Mouse (Mus musculus) forebrain, embryonic 11.5 days (tissue): ENCODE data around the gene Rab1a. TPM values are rescaled to one million over a fixed set of nuclear protein-coding genes. Genes with fewer than 3 reads are reported as not detected.

ENCODE experiments used
- ATAC-seq: fragments of 200-750 bp; cut with Nextera tagmentation; replicated peaks from 2 replicates; pipeline ENCODE4 v1.8.0; 2017; ENCODE audit warnings: moderate TSS enrichment; ENCODE audit not compliant: low FRiP score
- DNase-seq: peaks from one replicate; pipeline ENCODE4 v3.0.0-alpha.2; 2017; ENCODE audit warnings: low spot score
- H3K27ac ChIP-seq: fragments of 300-500 bp; sonication (generic); 2 replicates; pipeline ENCODE4 v1.5.1; 2014; ENCODE audit warnings: low read depth, low read length
- H3K27me3 ChIP-seq: fragments of 300-500 bp; sonication (generic); 2 replicates; pipeline ENCODE4 v1.6.1; 2014; ENCODE audit warnings: mild to moderate bottlenecking, low read length, mixed read lengths; ENCODE audit not compliant: control insufficient read depth, insufficient read depth
- H3K36me3 ChIP-seq: fragments of 300-500 bp; sonication (generic); 2 replicates; pipeline ENCODE4 v1.6.1; 2014; ENCODE audit warnings: mild to moderate bottlenecking, low read length, moderate library complexity, mixed read lengths; ENCODE audit not compliant: control insufficient read depth, insufficient read depth
- H3K4me1 ChIP-seq: fragments of 300-500 bp; sonication (generic); replicated peaks from 2 replicates; pipeline ENCODE4 v1.6.1; 2014; ENCODE audit warnings: low read length, mixed read lengths; ENCODE audit not compliant: control insufficient read depth, insufficient read depth
- H3K4me2 ChIP-seq: fragments of 300-500 bp; sonication (generic); 2 replicates; pipeline ENCODE4 v1.6.1; 2014; ENCODE audit warnings: low read depth, mild to moderate bottlenecking, low read length, moderate library complexity, mixed read lengths; ENCODE audit not compliant: severe bottlenecking
- H3K4me3 ChIP-seq: fragments of 300-500 bp; sonication (generic); 2 replicates; pipeline ENCODE4 v1.5.1; 2014; ENCODE audit warnings: low read depth, low read length
- H3K9ac ChIP-seq: fragments of 300-500 bp; sonication (generic); 2 replicates; pipeline ENCODE4 v1.6.1; 2014; ENCODE audit warnings: low read length
- H3K9me3 ChIP-seq: fragments of 300-500 bp; sonication (generic); 2 replicates; pipeline ENCODE4 v1.6.1; 2016; ENCODE audit warnings: low read length, mixed read lengths; ENCODE audit not compliant: control insufficient read depth
- WGBS: fragments of 180-500 bp; shearing (Covaris S2); extraction: QIAGEN DNeasy Blood & Tissue Kit; methylation state at CpG from one replicate; pipeline ENCODE4 v1.1.7; 2014; 5-methylcytosine and 5-hydroxymethylcytosine counted together
- polyA plus RNA-seq: library from polyadenylated mRNA; unstranded; fragments of >200 nt; fragmentation: Nextera tagmentation; extraction: Ambion mirVana; gene quantifications from 2 replicates; pipeline ENCODE4 v1.2.1, GENCODE M21; 2014

The Rab1a gene
- polyA plus RNA-seq, 1 experiment from 2014 or later, result 242 TPM

- 85% methylated on average over 6 of the region's 6 CpGs for WGBS
Measured at GRCm38 (mm10) chr11:20187271-20187670, 14.0 kb upstream of the Rab1a start.

GRCm38 (mm10) chr11:20193100-20193736, 8.0 kb upstream of the Rab1a start:
- H3K27ac ChIP-seq, result no peak overlapping the region
- H3K9me3 ChIP-seq, result no peaks in the 10 kb centered on the region
- no peaks in the 10 kb centered on the region for H3K27me3 ChIP-seq
- H3K4me2 ChIP-seq, result no peak overlapping the region
- no peak overlapping the region for H3K9ac ChIP-seq
- no peak for DNase-seq
- H3K4me3 ChIP-seq, result no peak overlapping the region
- no peaks in the 10 kb centered on the region for H3K36me3 ChIP-seq
- no peak for ATAC-seq
- 97% methylated on average over 4 of the region's 4 CpGs for WGBS
- no peaks in the 10 kb centered on the region for H3K4me1 ChIP-seq

More at GRCm38 (mm10) chr11:20187271-20187670, 14.0 kb upstream of the Rab1a start:
- no peak for DNase-seq
- H3K27me3 ChIP-seq, result no peaks in the 10 kb centered on the region
- no peak for ATAC-seq
- H3K9me3 ChIP-seq, result no peaks in the 10 kb centered on the region
- no peak overlapping the region for H3K4me2 ChIP-seq
- H3K4me3 ChIP-seq, result no peak overlapping the region
- H3K9ac ChIP-seq, result no peak overlapping the region
- H3K36me3 ChIP-seq, result no peaks in the 10 kb centered on the region
- H3K4me1 ChIP-seq, result no peaks in the 10 kb centered on the region
- H3K27ac ChIP-seq, result no peak overlapping the region

GRCm38 (mm10) chr11:20201661-20202101, 449 bp downstream of the Rab1a start:
- Histone ChIP-seq H3K9ac (peak overlapping the region; percentile 92), H3K27me3 (no peaks in the 10 kb centered on the region), H3K36me3 (no peaks in the 10 kb centered on the region), H3K4me3 (peak overlapping the region; percentile 86), H3K4me1 (peaks cover 2% of the 10 kb centered on the region), H3K27ac (peak overlapping the region; percentile 92), H3K9me3 (no peaks in the 10 kb centered on the region), H3K4me2 (peak overlapping the region; percentile 66)
- no peak for DNase-seq
- ATAC-seq, result peak; percentile 31
- under 1% methylated on average over 38 of the region's 40 CpGs for WGBS

GRCm38 (mm10) chr11:20202299-20203011, 1.2 kb downstream of the Rab1a start:
- ATAC-seq (no peak), DNase-seq (no peak)
- no peak overlapping the region for H3K27ac ChIP-seq
- H3K36me3 ChIP-seq, result no peaks in the 10 kb centered on the region
- peak overlapping the region; percentile 66 for H3K4me2 ChIP-seq
- H3K27me3 ChIP-seq, result no peaks in the 10 kb centered on the region
- no peaks in the 10 kb centered on the region for H3K9me3 ChIP-seq
- peaks cover 2% of the 10 kb centered on the region for H3K4me1 ChIP-seq
- peak overlapping the region; percentile 92 for H3K9ac ChIP-seq
- 67% methylated on average over 7 of the region's 7 CpGs for WGBS
- H3K4me3 ChIP-seq, result peak overlapping the region; percentile 86

GRCm38 (mm10) chr11:20204321-20204720, 3.1 kb downstream of the Rab1a start:
- Histone ChIP-seq H3K27ac (no peak overlapping the region), H3K4me3 (no peak overlapping the region), H3K27me3 (no peaks in the 10 kb centered on the region), H3K4me2 (no peak overlapping the region), H3K36me3 (no peaks in the 10 kb centered on the region), H3K4me1 (peaks cover 2% of the 10 kb centered on the region), H3K9me3 (no peaks in the 10 kb centered on the region), H3K9ac (no peak overlapping the region)
- WGBS, result 88% methylated on average over 2 of the region's 2 CpGs
- DNase-seq (no peak), ATAC-seq (no peak)

- 88% methylated on average over 9 of the region's 9 CpGs for WGBS
- Histone ChIP-seq H3K9me3 (no peaks in the 10 kb centered on the region), H3K27ac (no peak overlapping the region), H3K27me3 (no peaks in the 10 kb centered on the region), H3K4me1 (peaks cover 2% of the 10 kb centered on the region), H3K9ac (no peak overlapping the region), H3K4me3 (no peak overlapping the region), H3K4me2 (no peak overlapping the region), H3K36me3 (no peaks in the 10 kb centered on the region)
- ATAC-seq (no peak), DNase-seq (no peak)
Measured at GRCm38 (mm10) chr11:20204870-20205446, 3.7 kb downstream of the Rab1a start.

GRCm38 (mm10) chr11:20205538-20205937, 4.3 kb downstream of the Rab1a start:
- Histone ChIP-seq H3K36me3 (no peaks in the 10 kb centered on the region), H3K27me3 (no peaks in the 10 kb centered on the region), H3K9me3 (no peaks in the 10 kb centered on the region), H3K9ac (no peak overlapping the region), H3K27ac (no peak overlapping the region), H3K4me3 (no peak overlapping the region), H3K4me1 (peaks cover 2% of the 10 kb centered on the region), H3K4me2 (no peak overlapping the region)
- ATAC-seq (no peak), DNase-seq (no peak)
- WGBS, result 88% methylated on average over 4 of the region's 4 CpGs

GRCm38 (mm10) chr11:20206626-20207223, 5.5 kb downstream of the Rab1a start:
- WGBS, result 85% methylated on average over 2 of the region's 2 CpGs
- Histone ChIP-seq H3K4me3 (no peak overlapping the region), H3K9me3 (no peaks in the 10 kb centered on the region), H3K36me3 (no peaks in the 10 kb centered on the region), H3K9ac (no peak overlapping the region), H3K4me1 (peaks cover 2% of the 10 kb centered on the region), H3K27me3 (no peaks in the 10 kb centered on the region), H3K4me2 (no peak overlapping the region), H3K27ac (no peak overlapping the region)
- ATAC-seq (no peak), DNase-seq (no peak)
